Mouse (Mus musculus) hindlimb bud, embryonic 11.5 days (tissue): Measurements from ENCODE around the gene Pdgfra.

Experiments used
- DNase-seq: peaks from one replicate; pipeline ENCODE4 v3.0.0-alpha.2; 2012; ENCODE audit warnings: low read depth, low spot score; ENCODE audit errors: extremely low spot score

The Pdgfra gene

GRCm38 (mm10) chr5:75152021-75152425 is at the start of gene Pdgfra:
Gene Pdgfra, plus strand, starts transcription at chr5:75152292.
- DNase-seq, result no peak

DNA sequence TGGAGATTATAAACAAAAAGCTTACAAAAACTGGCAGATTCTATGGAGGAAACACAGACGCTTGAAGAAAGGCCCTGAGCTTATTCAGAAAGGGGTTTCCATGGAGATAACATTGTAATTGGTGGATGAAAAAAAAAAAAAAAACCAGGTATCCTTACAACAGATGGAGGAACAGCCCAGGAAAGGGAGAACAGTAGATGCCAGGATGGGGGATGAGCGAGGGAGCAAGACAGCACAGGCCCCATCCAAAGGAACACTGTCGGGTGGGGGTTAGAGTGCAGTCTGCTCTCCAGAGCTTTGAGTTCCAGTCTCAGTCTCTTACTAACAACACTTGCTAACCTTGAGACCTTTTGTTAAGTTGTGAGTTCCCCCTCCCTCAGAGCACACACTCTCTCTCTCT is 45.6 kb upstream of the Pdgfra start:
- DNase-seq, result no peak

DNA sequence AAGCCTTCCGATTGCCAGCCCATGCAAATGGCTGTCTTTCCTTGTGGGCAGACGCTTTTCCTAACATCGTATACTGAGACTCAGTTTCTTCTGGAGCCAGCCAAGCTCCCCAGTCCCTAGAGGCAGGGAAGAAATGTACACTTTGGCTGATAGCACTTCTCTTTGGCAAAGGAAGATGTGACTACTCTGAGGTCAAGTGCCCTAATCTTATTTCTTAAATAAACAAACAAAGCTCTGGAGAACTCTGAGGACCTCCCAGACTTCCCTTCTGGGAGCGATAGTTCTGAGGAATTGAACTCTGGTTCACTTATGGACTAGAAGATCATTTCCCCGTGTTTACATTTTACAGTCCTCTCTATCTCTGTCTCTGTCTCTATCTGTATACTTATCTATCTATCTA is 42.7 kb upstream of the Pdgfra start:
- DNase-seq, result no peak

DNA sequence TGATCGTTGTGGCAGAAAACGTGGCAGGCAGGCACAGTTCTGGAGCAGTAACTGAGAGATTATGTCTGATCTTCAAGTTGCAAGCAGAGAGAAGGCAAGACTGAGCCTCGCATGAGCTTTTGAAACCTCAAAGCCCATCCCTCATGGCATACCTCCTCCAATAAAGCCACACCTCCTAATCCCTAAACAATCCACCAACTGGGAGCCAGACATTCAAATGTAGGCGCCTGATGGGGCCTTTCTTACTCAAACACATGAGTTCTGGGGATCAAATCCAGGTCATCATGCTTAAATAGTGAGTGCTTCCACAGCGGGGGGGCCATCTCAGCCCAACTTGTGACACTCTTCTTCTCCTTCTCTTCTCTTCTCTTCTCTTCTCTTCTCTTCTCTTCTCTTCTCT is 40.3 kb upstream of the Pdgfra start:
- DNase-seq, result no peak

DNA sequence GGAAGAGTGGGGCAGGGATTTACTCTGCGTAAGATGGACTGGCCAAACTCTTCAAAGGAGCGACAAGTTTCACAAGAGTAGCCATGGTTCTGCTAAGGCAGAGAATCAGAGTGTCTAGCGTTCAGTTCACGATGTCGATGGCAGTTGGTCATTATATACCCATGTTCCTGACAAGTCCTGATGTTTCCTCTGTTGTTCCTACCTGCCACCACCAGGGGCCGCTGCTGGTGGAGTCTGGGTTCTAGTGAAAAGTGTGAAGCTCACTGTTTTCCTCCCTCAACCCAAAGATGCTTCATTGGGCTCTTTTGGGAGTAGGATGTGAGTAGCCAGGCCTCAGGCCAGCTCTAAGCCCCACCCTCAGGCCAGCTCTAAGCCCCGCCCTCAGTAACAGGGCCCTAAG is 33.3 kb upstream of the Pdgfra start:
- no peak for DNase-seq

DNA sequence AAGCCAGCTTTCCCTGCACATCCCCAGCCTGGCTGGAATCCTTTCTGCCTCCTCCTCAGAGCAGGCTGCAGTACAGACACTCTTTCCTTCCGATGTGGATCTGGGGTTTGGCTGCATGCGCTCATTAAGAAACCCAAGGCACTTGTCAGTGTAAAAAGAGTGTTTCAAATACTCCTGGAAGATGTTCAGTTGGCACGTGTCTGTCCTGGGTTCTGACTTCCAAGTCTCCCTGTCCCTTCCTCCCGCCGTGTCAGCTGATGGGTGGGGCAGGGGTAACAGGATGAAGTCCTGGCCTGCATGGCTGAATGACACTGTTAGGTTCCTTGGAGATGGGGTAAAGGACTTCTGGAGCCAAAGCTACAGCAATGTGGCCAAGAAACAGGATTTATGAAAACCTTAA is 30.4 kb upstream of the Pdgfra start:
- DNase-seq, result no peak

- no peak for DNase-seq
These were observed 17.4 kb upstream of the Pdgfra start for GRCm38 (mm10) chr5:75134681-75135080.

DNA sequence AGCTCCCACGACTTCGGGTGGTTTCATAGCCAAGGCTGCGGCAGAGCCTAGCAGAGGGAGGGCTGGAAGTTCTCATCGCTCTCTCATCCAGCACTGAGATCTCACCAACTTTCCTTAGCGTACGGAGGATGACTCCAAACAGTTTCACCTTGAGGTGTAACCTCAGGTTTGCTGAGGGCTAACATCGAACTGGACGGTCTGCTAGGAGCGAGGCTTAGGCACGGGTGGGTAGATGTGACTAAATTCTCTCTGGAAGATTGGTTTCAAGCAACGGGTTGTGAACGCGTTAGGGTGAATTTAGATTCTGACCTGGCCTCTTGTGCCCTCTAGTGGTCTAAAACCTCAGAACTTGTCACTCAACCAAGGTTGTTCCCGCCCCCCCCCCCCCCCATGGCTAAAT is 9.0 kb upstream of the Pdgfra start:
- no peak for DNase-seq

GRCm38 (mm10) chr5:75143767-75144166 is 8.3 kb upstream of the Pdgfra start:
- DNase-seq, result no peak

- no peak for DNase-seq
These were observed 6.8 kb upstream of the Pdgfra start for GRCm38 (mm10) chr5:75145341-75145740.

DNA sequence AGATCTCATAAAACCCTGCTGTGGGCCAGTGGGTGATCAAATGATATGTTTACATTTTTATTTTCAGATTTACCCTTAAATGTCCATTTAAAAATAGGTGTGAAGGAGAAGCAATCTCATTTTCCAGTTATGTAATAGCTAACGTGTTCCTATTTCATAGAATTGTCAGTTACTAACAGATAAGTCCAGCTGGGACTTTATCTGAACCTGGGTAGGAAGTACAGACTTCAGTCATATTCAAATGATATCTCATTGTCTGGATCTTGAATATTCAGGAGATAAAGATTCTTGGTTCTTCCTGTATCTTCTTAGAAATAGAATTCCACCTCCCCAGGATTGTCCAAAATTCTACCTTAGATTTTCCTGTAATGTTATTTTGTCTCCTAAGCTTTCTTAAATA is 5.6 kb upstream of the Pdgfra start:
- DNase-seq, result no peak

- no peak for DNase-seq
These were observed 3.6 kb upstream of the Pdgfra start for GRCm38 (mm10) chr5:75148343-75149127.

- DNase-seq, result no peak
These were observed 2.7 kb upstream of the Pdgfra start for GRCm38 (mm10) chr5:75149380-75149779.

GRCm38 (mm10) chr5:75149880-75150279 is 2.2 kb upstream of the Pdgfra start:
- DNase-seq, result no peak

DNA sequence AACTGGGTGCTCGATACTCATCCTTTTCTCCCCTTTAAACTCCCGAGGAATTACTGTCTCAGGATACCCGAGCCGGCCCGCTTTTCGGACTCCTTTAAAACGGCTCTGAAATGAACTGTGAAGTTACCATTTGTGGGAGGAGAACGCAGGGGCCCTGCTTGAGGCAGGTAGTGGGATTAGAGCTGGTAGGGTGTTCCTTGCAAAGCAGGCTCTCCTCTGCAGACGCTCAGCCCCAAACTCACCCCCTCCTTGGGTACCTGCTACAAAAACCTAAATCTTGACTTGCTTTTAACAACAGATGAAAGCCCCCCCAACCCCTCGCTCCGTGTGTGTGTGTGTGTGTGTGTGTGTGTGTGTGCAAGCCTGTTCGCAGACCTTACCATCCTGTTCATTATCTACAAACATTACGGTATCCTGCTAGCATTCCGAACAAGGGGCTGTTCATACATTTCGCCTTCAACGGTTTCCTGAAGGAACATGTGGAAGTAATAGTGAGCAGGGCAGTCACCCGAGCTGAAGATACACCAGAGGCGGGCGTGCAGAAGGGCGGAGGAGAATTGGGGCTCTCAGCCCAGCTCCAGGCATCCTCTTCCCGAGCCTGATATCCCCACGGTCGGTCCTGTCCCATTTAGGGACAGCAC is 1.6 kb upstream of the Pdgfra start:
- no peak for DNase-seq

DNA sequence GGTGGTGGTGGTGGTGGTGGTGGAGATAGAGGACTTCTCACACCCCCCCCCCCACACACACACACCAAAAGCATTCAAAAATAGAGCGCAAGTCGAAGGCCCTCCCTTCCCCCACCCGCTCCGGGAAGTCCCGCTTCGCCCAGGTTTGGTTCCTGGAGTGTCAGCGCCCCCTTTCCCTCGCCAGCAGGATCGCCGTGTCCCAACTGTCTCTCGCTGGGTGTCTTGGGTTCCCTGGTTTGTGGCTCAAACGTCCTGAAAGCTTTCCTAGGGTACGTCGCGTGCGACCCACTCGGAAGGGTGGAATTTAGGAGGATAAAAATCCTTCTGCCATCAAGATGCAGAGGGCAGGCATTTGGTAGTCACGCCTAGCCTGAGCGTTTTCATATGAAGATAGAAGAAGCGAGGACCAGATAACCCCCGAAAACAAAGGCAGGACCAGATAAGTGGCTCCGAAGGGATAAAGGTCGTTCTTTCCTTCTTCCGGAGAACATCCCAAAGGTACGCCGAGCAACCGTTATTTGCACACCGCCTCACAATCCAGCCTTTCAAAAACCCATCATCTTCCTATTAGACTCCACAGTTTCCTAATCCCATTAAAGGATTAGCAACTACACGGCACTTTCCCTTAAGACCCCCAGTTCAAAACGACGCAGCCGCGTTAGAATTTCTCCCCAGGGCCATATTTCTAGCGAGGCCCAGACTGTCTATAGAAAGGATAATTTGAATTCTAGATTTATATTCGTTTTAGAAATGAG is 769 bp upstream of the Pdgfra start:
- no peak for DNase-seq

GRCm38 (mm10) chr5:75152791-75153625 is 916 bp downstream of the Pdgfra start:
- no peak for DNase-seq

DNA sequence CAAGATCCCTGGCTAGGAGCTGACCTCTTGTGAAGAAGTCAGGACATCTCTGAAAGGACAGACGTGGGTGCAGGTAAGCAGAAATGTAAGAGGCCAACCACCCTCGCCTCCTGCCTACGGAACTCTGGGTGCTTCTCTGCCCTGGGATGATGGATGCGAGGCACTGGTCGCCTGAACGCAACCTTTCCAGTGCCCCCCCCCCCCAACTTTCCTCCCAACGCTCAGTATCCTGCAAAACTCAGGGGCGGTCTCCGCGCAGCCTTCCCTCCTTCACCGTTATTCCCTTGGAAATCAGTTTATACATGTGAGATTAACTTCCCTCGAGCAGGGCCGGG is 1.5 kb downstream of the Pdgfra start:
- DNase-seq, result no peak

GRCm38 (mm10) chr5:75153961-75154620 is 2.0 kb downstream of the Pdgfra start:
- DNase-seq, result no peak

DNA sequence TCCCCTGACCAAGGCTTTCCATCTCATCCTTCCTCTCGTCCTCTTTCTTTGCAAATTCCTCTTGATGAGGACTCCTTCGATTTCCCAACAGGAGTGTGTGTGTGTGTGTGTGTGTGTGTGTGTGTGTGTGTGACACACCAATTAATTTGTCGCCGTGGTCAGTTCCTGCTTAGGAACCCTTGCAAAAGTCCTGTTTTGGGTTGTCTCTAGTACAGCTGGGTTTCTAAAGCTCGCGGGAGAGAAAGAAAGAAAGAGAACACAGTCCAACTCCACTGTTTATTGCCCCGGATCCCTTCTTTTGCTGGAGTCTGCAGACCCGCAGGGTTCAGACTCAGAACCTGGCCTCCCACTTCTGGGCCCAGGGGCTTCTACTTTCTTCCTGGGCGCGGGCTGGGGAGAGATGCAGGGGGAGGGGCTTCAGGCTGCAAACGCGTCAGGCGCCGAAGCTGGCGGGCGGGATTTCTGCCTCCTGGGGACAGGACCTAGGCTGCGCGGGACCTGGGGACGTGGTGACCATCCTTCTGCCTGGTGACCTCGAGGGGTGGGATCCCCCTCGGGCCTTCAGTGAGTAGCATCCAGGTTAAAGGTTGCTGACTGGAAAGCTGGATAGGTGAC is 2.6 kb downstream of the Pdgfra start:
- DNase-seq, result no peak
